Mouse (Mus musculus): ENCODE measurements at regions not wholly inside any gene's neighbourhood (a gene's known extent, or its start where the extent isn't known, plus 50 kb on each side); places are given as distances from the start of the nearest gene placed in this dataset.

- H3K4me1 ChIP-seq (replicated peaks) = peaks cover 20% of the 10 kb centered on the region
- H3K27me3 ChIP-seq = no peaks in the 10 kb centered on the region
- WGBS = 25% methylated on average over 18 of the region's 18 CpGs
- H3K27ac ChIP-seq = peak overlapping the region; percentile 44
- H3K4me3 ChIP-seq (replicated peaks) = no peak overlapping the region
- no peak overlapping the region for H3K9ac ChIP-seq (replicated peaks)
- 0 out of 2 replicates have a peak, but pooled peaks have one; percentile 40 for ATAC-seq
- H3K36me3 ChIP-seq = no peaks in the 10 kb centered on the region
- H3K9me3 ChIP-seq = no peaks in the 10 kb centered on the region
- peak overlapping the region; percentile 35 for H3K4me2 ChIP-seq (replicated peaks)
Observed at GRCm38 (mm10) chr7:113672779-113673595, 92.8 kb upstream of the Spon1 start.

- H3K4me3 ChIP-seq (replicated peaks) = no peak overlapping the region
- no peak overlapping the region for H3K9ac ChIP-seq (replicated peaks)
- H3K27ac ChIP-seq = peak overlapping the region; percentile 44
- H3K9me3 ChIP-seq = no peaks in the 10 kb centered on the region
- peak overlapping the region; percentile 35; the same call in 1 of the 2 replicates for H3K4me2 ChIP-seq (replicated peaks)
- 0 out of 2 replicates have a peak, but pooled peaks have one; percentile 6 for ATAC-seq
- no peaks in the 10 kb centered on the region for H3K27me3 ChIP-seq
- 69% methylated on average over 12 of the region's 12 CpGs for WGBS
- H3K4me1 ChIP-seq (replicated peaks) = peaks cover 20% of the 10 kb centered on the region
- no peaks in the 10 kb centered on the region for H3K36me3 ChIP-seq
Observed at GRCm38 (mm10) chr7:113673596-113673956, 92.2 kb upstream of the Spon1 start.

- H3K9ac ChIP-seq (replicated peaks) = no peak overlapping the region
- H3K4me2 ChIP-seq (replicated peaks) = no peak overlapping the region
- H3K27ac ChIP-seq = no peak overlapping the region
- H3K27me3 ChIP-seq = no peaks in the 10 kb centered on the region
- H3K9me3 ChIP-seq = no peaks in the 10 kb centered on the region
- H3K4me1 ChIP-seq (replicated peaks) = no peaks in the 10 kb centered on the region
- H3K36me3 ChIP-seq = no peaks in the 10 kb centered on the region
- no peak for ATAC-seq
- 77% methylated on average over 5 of the region's 5 CpGs for WGBS
- no peak overlapping the region for H3K4me3 ChIP-seq (replicated peaks)
Observed at GRCm38 (mm10) chr7:113682271-113682670, 83.5 kb upstream of the Spon1 start.

DNA sequence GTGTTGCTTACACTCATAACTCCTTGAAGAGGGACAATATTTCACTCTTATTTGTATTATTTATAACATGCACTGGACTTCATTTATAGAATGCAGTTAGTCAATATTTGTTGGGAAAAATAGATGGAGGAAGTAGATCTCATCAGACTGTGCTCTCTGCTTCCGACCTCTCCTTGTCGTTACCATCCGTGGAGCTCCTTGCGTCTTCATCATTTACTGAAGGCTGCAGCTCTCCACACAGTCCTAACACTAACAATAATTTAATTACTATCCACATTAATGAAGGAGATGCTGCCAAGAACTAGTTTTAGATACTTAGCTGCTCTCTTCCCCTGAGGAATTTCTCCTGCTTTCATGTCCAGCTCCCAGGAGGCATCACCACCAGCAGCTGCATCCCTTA is 80.4 kb upstream of the Spon1 start:
- no peak overlapping the region for H3K9ac ChIP-seq (replicated peaks)
- no peaks in the 10 kb centered on the region for H3K27me3 ChIP-seq
- ATAC-seq = no peak
- H3K4me3 ChIP-seq (replicated peaks) = no peak overlapping the region
- 77% methylated on average over 4 of the region's 4 CpGs for WGBS
- H3K27ac ChIP-seq = no peak overlapping the region
- 0 out of 2 replicates have a peak, but pooled peaks cover 5% of the 10 kb centered on the region for H3K4me1 ChIP-seq (replicated peaks)
- H3K4me2 ChIP-seq (replicated peaks) = no peak overlapping the region
- no peaks in the 10 kb centered on the region for H3K9me3 ChIP-seq
- H3K36me3 ChIP-seq = no peaks in the 10 kb centered on the region

GRCm38 (mm10) chr7:113686527-113686926 is 79.3 kb upstream of the Spon1 start:
- WGBS = 80% methylated on average over 3 of the region's 3 CpGs

DNA sequence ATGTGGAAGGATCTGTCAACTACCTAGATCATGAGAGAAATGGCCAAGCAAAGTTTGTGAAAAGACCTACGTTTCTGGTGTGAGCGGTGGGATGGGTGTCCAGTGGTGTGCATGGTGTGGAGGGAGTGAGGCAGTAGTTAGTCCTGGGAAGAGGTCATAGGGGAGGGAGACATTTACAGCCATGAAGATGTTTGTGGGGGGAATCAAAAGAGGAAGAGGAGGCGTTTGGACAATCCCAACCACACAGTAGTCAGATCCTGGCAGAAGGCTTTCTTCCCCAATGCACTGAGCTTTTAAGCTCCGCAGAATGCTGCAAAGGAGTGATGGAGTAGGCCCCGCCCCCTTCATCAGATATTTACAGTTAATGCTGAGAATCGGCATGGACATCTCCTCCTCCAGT is 78.2 kb upstream of the Spon1 start:
- Histone ChIP-seq H3K36me3 (no peaks in the 10 kb centered on the region), H3K9ac (replicated peaks) (no peak overlapping the region), H3K27ac (no peak overlapping the region), H3K4me1 (replicated peaks) (peaks cover 8% of the 10 kb centered on the region; the same call in 1 of the 2 replicates), H3K4me3 (replicated peaks) (no peak overlapping the region), H3K9me3 (no peaks in the 10 kb centered on the region), H3K4me2 (replicated peaks) (no peak overlapping the region), H3K27me3 (no peaks in the 10 kb centered on the region)
- 87% methylated on average over 6 of the region's 6 CpGs for WGBS
- no peak for ATAC-seq

More at GRCm38 (mm10) chr7:113686527-113686926, 79.3 kb upstream of the Spon1 start:
- Histone ChIP-seq H3K9ac (replicated peaks) (no peak overlapping the region), H3K4me1 (replicated peaks) (0 out of 2 replicates have a peak, but pooled peaks cover 5% of the 10 kb centered on the region), H3K4me2 (replicated peaks) (no peak overlapping the region), H3K27me3 (no peaks in the 10 kb centered on the region), H3K9me3 (no peaks in the 10 kb centered on the region), H3K4me3 (replicated peaks) (no peak overlapping the region), H3K36me3 (no peaks in the 10 kb centered on the region), H3K27ac (no peak overlapping the region)
- ATAC-seq = no peak

- 0 out of 2 replicates have a peak, but pooled peaks have one; percentile 30 for ATAC-seq
- 61% methylated on average over 8 of the region's 8 CpGs for WGBS
- Histone ChIP-seq H3K9me3 (no peaks in the 10 kb centered on the region), H3K4me1 (replicated peaks) (peaks cover 8% of the 10 kb centered on the region; the same call in 1 of the 2 replicates), H3K4me3 (replicated peaks) (no peak overlapping the region), H3K4me2 (replicated peaks) (no peak overlapping the region), H3K27me3 (no peaks in the 10 kb centered on the region), H3K9ac (replicated peaks) (no peak overlapping the region), H3K27ac (no peak overlapping the region), H3K36me3 (no peaks in the 10 kb centered on the region)
Observed at GRCm38 (mm10) chr7:113688231-113688669, 77.5 kb upstream of the Spon1 start.

- H3K4me1 ChIP-seq (replicated peaks) = peaks cover 12% of the 10 kb centered on the region
- H3K36me3 ChIP-seq = no peaks in the 10 kb centered on the region
- ATAC-seq = no peak
- no peak overlapping the region for H3K9ac ChIP-seq (replicated peaks)
- no peak overlapping the region for H3K4me2 ChIP-seq (replicated peaks)
- no peaks in the 10 kb centered on the region for H3K9me3 ChIP-seq
- no peaks in the 10 kb centered on the region for H3K27me3 ChIP-seq
- H3K27ac ChIP-seq = no peak overlapping the region
- H3K4me3 ChIP-seq (replicated peaks) = no peak overlapping the region
- 90% methylated on average over 1 of the region's 1 CpGs for WGBS
Observed at GRCm38 (mm10) chr7:113688717-113689116, 77.1 kb upstream of the Spon1 start.

DNA sequence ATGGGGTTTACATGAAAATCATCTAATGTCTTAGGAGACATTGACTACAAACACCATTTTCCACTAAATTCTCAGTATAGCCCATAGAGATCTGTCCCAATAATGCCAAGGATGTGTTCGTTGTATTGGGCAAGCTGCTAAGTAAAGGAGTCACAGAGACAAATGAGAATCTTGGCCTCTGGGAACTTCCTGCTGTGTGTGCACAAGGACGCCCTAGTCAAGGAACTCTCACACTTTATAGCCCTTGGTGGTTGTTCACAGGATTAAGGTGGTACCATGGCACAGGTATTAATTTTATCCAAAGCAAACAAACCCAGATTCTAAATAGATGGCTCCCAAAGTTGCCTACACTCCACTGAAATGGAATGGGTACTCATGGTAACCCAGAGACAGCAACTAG is 76.7 kb upstream of the Spon1 start:
- Histone ChIP-seq H3K4me3 (replicated peaks) (no peak overlapping the region), H3K9me3 (no peaks in the 10 kb centered on the region), H3K9ac (replicated peaks) (no peak overlapping the region), H3K4me1 (replicated peaks) (peaks cover 15% of the 10 kb centered on the region), H3K4me2 (replicated peaks) (no peak overlapping the region), H3K27ac (no peak overlapping the region), H3K27me3 (no peaks in the 10 kb centered on the region), H3K36me3 (no peaks in the 10 kb centered on the region)
- 87% methylated on average over 2 of the region's 2 CpGs for WGBS
- ATAC-seq = no peak

DNA sequence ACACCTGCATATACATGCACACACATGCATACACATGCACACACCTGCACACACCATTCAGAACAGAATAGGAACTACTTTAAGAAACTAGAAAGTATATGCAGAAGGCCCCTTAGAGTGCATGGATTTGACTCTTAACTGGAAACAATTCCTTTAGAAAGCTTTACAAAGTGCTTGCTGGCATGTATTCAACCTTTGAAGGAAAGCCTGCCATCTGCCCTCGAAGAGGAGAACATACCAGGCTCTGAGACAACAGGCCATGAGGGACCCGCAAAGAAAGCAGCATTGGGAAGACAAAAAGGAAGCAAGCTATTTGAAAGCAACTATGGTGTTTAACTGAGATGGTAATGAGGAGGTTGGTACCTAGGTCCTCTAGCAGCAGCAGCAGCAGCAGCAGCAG is 74.0 kb upstream of the Spon1 start:
- WGBS = 55% methylated on average over 2 of the region's 2 CpGs
- Histone ChIP-seq H3K9ac (replicated peaks) (no peak overlapping the region), H3K4me3 (replicated peaks) (no peak overlapping the region), H3K27me3 (no peaks in the 10 kb centered on the region), H3K4me1 (replicated peaks) (peaks cover 20% of the 10 kb centered on the region), H3K27ac (no peak overlapping the region), H3K9me3 (no peaks in the 10 kb centered on the region), H3K36me3 (no peaks in the 10 kb centered on the region), H3K4me2 (replicated peaks) (no peak overlapping the region)
- ATAC-seq = no peak

- Histone ChIP-seq H3K9ac (replicated peaks) (no peak overlapping the region), H3K9me3 (no peaks in the 10 kb centered on the region), H3K27ac (no peak overlapping the region), H3K4me1 (replicated peaks) (peaks cover 15% of the 10 kb centered on the region), H3K4me2 (replicated peaks) (no peak overlapping the region), H3K4me3 (replicated peaks) (no peak overlapping the region), H3K27me3 (no peaks in the 10 kb centered on the region), H3K36me3 (no peaks in the 10 kb centered on the region)
- ATAC-seq = no peak
- 77% methylated on average over 3 of the region's 3 CpGs for WGBS
Observed at GRCm38 (mm10) chr7:113693526-113693925, 72.3 kb upstream of the Spon1 start.

DNA sequence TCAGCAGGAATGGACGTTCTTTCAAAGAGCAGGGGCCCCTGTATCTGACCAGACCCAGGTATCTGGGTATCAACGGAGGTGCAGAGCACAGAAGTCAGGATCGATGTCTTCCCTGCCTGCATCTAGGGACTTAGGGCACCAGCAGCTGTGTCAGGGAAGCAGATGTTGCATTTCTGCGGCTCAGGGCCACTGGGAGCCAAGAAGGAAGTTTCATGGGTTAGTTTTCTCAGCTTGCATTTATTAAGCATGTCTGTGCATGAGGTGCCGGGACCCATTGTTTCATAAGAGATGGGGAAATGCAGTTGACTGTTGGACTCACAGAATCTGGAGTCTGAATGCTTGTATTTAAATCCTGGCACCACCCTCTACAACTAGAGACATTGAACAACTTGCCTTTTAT is 71.3 kb upstream of the Spon1 start:
- no peak overlapping the region; the same call in 1 of the 2 replicates for H3K9ac ChIP-seq (replicated peaks)
- no peak overlapping the region for H3K4me2 ChIP-seq (replicated peaks)
- no peaks in the 10 kb centered on the region for H3K9me3 ChIP-seq
- H3K4me3 ChIP-seq (replicated peaks) = no peak overlapping the region
- no peaks in the 10 kb centered on the region for H3K27me3 ChIP-seq
- 56% methylated on average over 5 of the region's 5 CpGs for WGBS
- 0 out of 2 replicates have a peak overlapping the region, but pooled peaks have one; percentile 14 for H3K27ac ChIP-seq
- no peaks in the 10 kb centered on the region for H3K36me3 ChIP-seq
- peaks cover 15% of the 10 kb centered on the region for H3K4me1 ChIP-seq (replicated peaks)
- ATAC-seq = no peak
